Mouse (Mus musculus) spleen, adult 2 months (tissue): ENCODE data around the gene Nploc4.

Experiments
- CTCF ChIP-seq: fragments of 200-500 bp; IDR thresholded peaks from 2 replicates; pipeline ENCODE4 v1.5.1; 2011; ENCODE audit warnings: mild to moderate bottlenecking, inconsistent platforms; ENCODE audit not compliant: insufficient read depth, insufficient read length, insufficient replicate concordance; ENCODE audit errors: extremely low read depth
- POLR2A ChIP-seq: fragments of 200-500 bp; IDR thresholded peaks from 2 replicates; pipeline ENCODE4 v1.6.1; 2011; ENCODE audit warnings: low read depth, low read length, inconsistent platforms

DNA sequence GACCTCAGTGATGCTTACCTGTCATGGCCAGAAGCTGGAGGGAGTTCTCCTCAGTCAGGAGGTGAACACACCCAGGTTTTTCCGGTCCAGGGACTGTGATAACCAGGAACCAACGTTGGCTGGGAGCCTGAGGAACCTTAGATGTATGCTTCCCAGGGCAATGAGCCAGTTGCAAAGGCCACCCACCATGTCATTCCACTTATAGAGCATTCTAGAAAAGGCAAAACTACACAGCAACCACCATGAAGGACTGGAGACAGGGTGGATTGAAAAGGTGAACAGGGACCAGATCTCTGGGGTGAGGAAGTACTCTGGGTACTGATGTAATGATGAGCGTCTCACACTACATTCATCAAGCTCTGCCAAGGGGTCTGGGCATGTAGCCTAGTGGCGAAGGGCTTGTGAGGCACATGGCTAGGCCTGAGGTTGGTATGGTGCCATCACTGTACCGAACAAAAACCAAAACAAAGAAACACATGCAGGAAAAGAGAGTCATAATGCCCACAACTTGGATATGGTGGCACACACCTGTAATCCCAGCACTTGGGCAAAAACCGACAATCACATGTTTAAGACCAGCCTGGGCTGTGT, 102.0 kb downstream of the Nploc4 start:
- no peak for TF ChIP-seq POLR2A
- TF ChIP-seq CTCF: no peak
